Mouse (Mus musculus): ENCODE measurements around the gene Bax. TPM values are rescaled to one million over a fixed set of nuclear protein-coding genes. Genes with fewer than 3 reads are reported as not detected.
A peak's percentile ranks its signal among the peaks of the same experiment; 100 is the strongest.

Bax gene
- total RNA-seq (2014; rRNA removed) (120 and 127 TPM in 2 replicates), polyA plus RNA-seq (2015; fragmentation: Nextera tagmentation; extraction: Ambion mirVana) (276 and 297 TPM in 2 replicates)

DNA sequence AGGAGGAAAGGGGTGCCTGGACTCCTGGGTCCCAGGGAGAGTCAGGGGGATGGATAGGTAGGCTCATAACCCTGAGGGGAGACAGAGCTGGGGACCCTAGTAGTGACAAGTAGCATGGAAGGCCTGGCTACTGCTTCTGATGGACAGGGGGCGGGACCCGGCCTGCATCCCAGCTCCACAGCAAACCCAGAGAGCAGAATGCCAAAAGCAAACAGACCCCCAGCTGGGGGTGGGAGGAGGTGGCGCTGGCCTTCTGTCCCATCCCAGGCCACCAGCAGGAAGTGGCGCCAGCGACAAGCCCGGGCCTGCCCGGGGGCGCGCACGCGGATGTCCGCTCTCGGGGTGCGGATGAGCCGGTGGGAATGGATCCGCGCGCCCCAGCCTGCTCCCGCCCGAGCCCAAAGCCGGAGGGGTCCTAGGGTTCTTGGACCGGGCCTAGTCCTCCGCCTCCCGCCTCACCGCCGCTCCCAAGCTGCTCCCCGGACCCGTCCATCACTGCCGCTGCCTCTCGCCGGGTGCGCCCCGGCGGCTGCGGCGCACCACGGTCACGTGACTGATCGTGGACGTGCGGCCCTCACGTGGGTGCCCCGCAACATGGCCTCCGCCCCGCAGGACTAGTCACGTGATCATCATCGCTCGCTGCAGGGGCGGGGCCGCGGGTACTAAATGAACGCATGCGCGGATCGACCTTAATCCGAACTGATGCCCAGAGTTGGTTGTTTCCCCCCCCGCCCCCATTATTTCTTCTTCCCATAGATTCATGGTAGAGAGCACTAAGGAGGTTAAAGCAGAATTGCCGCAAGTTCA is at the start of gene Bax:
TSS of gene Bax (minus strand) at position 616 of the 807 bp plus-strand sequence.
- 0 out of 2 replicates have a peak, but pooled peaks have one; percentile 18 for TF ChIP-seq CTCF (IDR thresholded peaks at IDR 0.05; ENCODE audit: low read depth)
- peak within 1 kb of the TSS; percentile 90 for H3K9ac ChIP-seq
- peaks cover 31% of the 10 kb centered on the region for H3K36me3 ChIP-seq (ENCODE audit: insufficient read depth)
- H3K27ac ChIP-seq (ENCODE audit: low read depth, low read length), result peak within 1 kb of the TSS; percentile 79
- H3K4me3 ChIP-seq (ENCODE audit: low read depth, low read length), result peak within 1 kb of the TSS; percentile 81
- H3K4me2 ChIP-seq (ENCODE audit: low read depth), result peak within 1 kb of the TSS; percentile 69
- H3K27me3 ChIP-seq (ENCODE audit: insufficient read depth, low read length), result no peaks in the 10 kb centered on the region
- ATAC-seq (peak; percentile 82), DNase-seq (peak; percentile 98)
- peaks cover 12% of the 10 kb centered on the region for H3K4me1 ChIP-seq (ENCODE audit: insufficient read depth)
- H3K9me3 ChIP-seq (ENCODE audit: low read length), result no peaks in the 10 kb centered on the region
- 1% methylated on average over 51 of the region's 58 CpGs for WGBS

- H3K36me3 ChIP-seq (ENCODE audit: insufficient read depth), result no peaks in the 10 kb centered on the region
- no peak overlapping the region for H3K27ac ChIP-seq (ENCODE audit: low read depth, low read length)
- no peak for DNase-seq
- WGBS, result 37% methylated on average over 16 of the region's 16 CpGs
- H3K4me3 ChIP-seq (ENCODE audit: low read depth, low read length), result no peak overlapping the region
- no peak for TF ChIP-seq CTCF (IDR thresholded peaks at IDR 0.05; ENCODE audit: low read depth)
- no peak for ATAC-seq
- no peaks in the 10 kb centered on the region for H3K4me1 ChIP-seq (ENCODE audit: insufficient read depth)
- no peak overlapping the region for H3K9ac ChIP-seq
- no peak overlapping the region for H3K4me2 ChIP-seq (ENCODE audit: low read depth)
- no peaks in the 10 kb centered on the region for H3K9me3 ChIP-seq (ENCODE audit: low read length)
- H3K27me3 ChIP-seq (ENCODE audit: insufficient read depth, low read length), result no peaks in the 10 kb centered on the region
Measured at GRCm38 (mm10) chr7:45515436-45515835, 48.7 kb upstream of the Bax start.

- Histone ChIP-seq H3K4me3 (ENCODE audit: low read depth, low read length) (no peak overlapping the region), H3K4me1 (ENCODE audit: insufficient read depth) (peaks cover 2% of the 10 kb centered on the region), H3K9ac (no peak overlapping the region), H3K36me3 (ENCODE audit: insufficient read depth) (no peaks in the 10 kb centered on the region), H3K4me2 (ENCODE audit: low read depth) (no peak overlapping the region), H3K9me3 (ENCODE audit: low read length) (no peaks in the 10 kb centered on the region), H3K27ac (ENCODE audit: low read depth, low read length) (no peak overlapping the region), H3K27me3 (ENCODE audit: insufficient read depth, low read length) (no peaks in the 10 kb centered on the region)
- ATAC-seq (no peak), DNase-seq (no peak)
- 88% methylated on average over 7 of the region's 7 CpGs for WGBS
- TF ChIP-seq CTCF (IDR thresholded peaks at IDR 0.05; ENCODE audit: low read depth), result no peak
Measured at GRCm38 (mm10) chr7:45514411-45514810, 47.7 kb upstream of the Bax start.

GRCm38 (mm10) chr7:45509912-45510787 is 43.5 kb upstream of the Bax start, which contains the start of gene Nucb1:
Gene Nucb1 (minus strand): TSS chr7:45510406.
- Histone ChIP-seq H3K27me3 (ENCODE audit: insufficient read depth, low read length) (no peaks in the 10 kb centered on the region), H3K4me1 (ENCODE audit: insufficient read depth) (peaks cover 8% of the 10 kb centered on the region), H3K4me3 (ENCODE audit: low read depth, low read length) (peak within 1 kb of the TSS; percentile 62), H3K9ac (peak within 1 kb of the TSS; percentile 74), H3K4me2 (ENCODE audit: low read depth) (peak within 1 kb of the TSS; percentile 92), H3K36me3 (ENCODE audit: insufficient read depth) (peaks cover 15% of the 10 kb centered on the region), H3K9me3 (ENCODE audit: low read length) (no peaks in the 10 kb centered on the region), H3K27ac (ENCODE audit: low read depth, low read length) (peak within 1 kb of the TSS; percentile 76)
- TF ChIP-seq CTCF (IDR thresholded peaks at IDR 0.05; ENCODE audit: low read depth), result no peak
- peak; percentile 94 for DNase-seq
- peak; percentile 95 for ATAC-seq
- under 1% methylated on average over 44 of the region's 44 CpGs for WGBS

GRCm38 (mm10) chr7:45509181-45509882 is 42.6 kb upstream of the Bax start:
- H3K4me3 ChIP-seq (ENCODE audit: low read depth, low read length), result peak overlapping the region; percentile 62
- peaks cover 8% of the 10 kb centered on the region for H3K4me1 ChIP-seq (ENCODE audit: insufficient read depth)
- H3K9me3 ChIP-seq (ENCODE audit: low read length), result no peaks in the 10 kb centered on the region
- 41% methylated on average over 19 of the region's 19 CpGs for WGBS
- no peak for DNase-seq
- no peaks in the 10 kb centered on the region for H3K27me3 ChIP-seq (ENCODE audit: insufficient read depth, low read length)
- peak overlapping the region; percentile 74 for H3K9ac ChIP-seq
- TF ChIP-seq CTCF (IDR thresholded peaks at IDR 0.05; ENCODE audit: low read depth), result no peak
- H3K4me2 ChIP-seq (ENCODE audit: low read depth), result peak overlapping the region; percentile 92
- H3K36me3 ChIP-seq (ENCODE audit: insufficient read depth), result peaks cover 15% of the 10 kb centered on the region
- H3K27ac ChIP-seq (ENCODE audit: low read depth, low read length), result peak overlapping the region; percentile 76; the same call in 1 of the 2 replicates
- no peak for ATAC-seq

GRCm38 (mm10) chr7:45508561-45508960 is 41.9 kb upstream of the Bax start:
- ATAC-seq (no peak), DNase-seq (no peak)
- Histone ChIP-seq H3K4me1 (ENCODE audit: insufficient read depth) (peaks cover 8% of the 10 kb centered on the region), H3K9me3 (ENCODE audit: low read length) (no peaks in the 10 kb centered on the region), H3K4me2 (ENCODE audit: low read depth) (no peak overlapping the region), H3K36me3 (ENCODE audit: insufficient read depth) (peaks cover 15% of the 10 kb centered on the region), H3K9ac (no peak overlapping the region), H3K27me3 (ENCODE audit: insufficient read depth, low read length) (no peaks in the 10 kb centered on the region), H3K27ac (ENCODE audit: low read depth, low read length) (no peak overlapping the region), H3K4me3 (ENCODE audit: low read depth, low read length) (no peak overlapping the region)
- 91% methylated on average over 6 of the region's 6 CpGs for WGBS
- TF ChIP-seq CTCF (IDR thresholded peaks at IDR 0.05; ENCODE audit: low read depth), result no peak

Data from forebrain, postnatal 0 days (tissue).